In the genomic region with DNA sequence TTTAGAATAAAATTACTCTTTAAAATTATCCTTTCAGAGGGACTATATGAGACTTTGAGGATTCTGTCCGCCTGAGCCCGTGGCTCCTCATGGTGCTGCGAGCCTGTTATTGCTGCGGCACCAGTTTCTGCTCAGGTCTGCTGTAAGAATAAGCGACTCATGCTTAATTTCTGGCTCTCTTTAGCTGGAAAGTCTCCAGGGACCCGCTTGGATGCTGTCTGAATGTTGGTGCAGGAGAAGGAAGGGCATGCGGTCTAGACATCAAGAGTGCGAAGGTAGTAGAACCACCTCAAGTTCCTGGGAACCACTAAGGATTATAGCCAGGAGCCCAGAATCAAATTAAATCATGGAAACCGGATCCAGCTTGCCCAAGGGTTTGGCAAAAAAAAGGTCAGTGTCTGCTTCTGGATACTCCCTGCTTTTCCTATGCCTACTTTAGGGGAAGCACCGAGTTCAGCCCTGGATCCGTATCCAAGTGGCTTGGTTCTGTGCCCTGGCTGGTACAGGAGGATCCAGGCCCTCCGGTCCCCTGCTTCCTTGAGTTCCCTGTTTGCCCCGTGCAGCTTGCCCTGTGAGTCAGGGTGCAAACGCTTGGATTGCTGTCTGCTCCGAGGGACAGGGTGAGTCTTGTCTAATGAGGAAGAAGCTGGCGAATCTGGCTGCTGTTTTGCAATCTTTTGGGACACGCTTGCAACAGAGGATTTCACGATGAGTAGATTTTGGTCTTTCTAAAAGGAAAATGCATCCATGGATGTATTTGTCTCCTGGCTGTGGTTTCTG, we compare ENCODE assay signal across 9 mouse cellular contexts.
DNase-seq lines count a peak whose midpoint lies in the region.
"Had no signal": no experiment of that assay in that cellular context is flagged by ENCODE, and none has a peak within 500 bp of the region (broad histone marks: within the 10 kb centered on the region; RNA-seq: fewer than 3 reads in every experiment).

No protein-coding gene starts in this region.

- peak; percentile 56 for DNase-seq in gastrocnemius, adult 18-20 months (ENCODE audit: low spot score)
- DNase-seq in gastrocnemius, postnatal 4 days (ENCODE audit: low spot score in 2 of 2) = no peak
- DNase-seq in urinary bladder, postnatal 25 days (ENCODE audit: low spot score) = peak; percentile 27
- DNase-seq in urinary bladder, adult 2 months (ENCODE audit: low spot score) = no peak
- DNase-seq in gonadal fat pad, adult 2 months (ENCODE audit: low read depth) = peak; percentile 95
- DNase-seq in kidney, adult 9 months = no peak
- DNase-seq in thymus, postnatal 25 days = no peak
- DNase-seq in spleen, postnatal 36 days (ENCODE audit: low spot score in 2 of 2) = no peak
- DNase-seq: cerebellum, adult 9-11 months had no signal

Comparison
In these comparisons a context has a peak if more than half of its experiments do, and no peak if none do; other contexts are left out.
1. DNase-seq: peak in gastrocnemius, adult 18-20 months (single experiment), urinary bladder, postnatal 25 days (single experiment) and gonadal fat pad, adult 2 months (single experiment); none in gastrocnemius, postnatal 4 days (0 of 2), urinary bladder, adult 2 months (single experiment), kidney, adult 9 months (single experiment), thymus, postnatal 25 days (single experiment) and spleen, postnatal 36 days (0 of 2).